Mouse (Mus musculus) urinary bladder, postnatal 0 days (tissue): Measurements from ENCODE around the gene Sgcd. TPM values are rescaled to one million over a fixed set of nuclear protein-coding genes. Genes with fewer than 3 reads are reported as not detected.

Source experiments
- polyA plus RNA-seq: library from polyadenylated mRNA; unstranded; fragments of >200 nt; fragmentation: Nextera tagmentation; extraction: Ambion mirVana; gene quantifications from 2 replicates; pipeline ENCODE4 v1.2.1, GENCODE M21; 2015

Gene Sgcd
- 5.4 and 5.5 TPM in 2 replicates for polyA plus RNA-seq

DNA sequence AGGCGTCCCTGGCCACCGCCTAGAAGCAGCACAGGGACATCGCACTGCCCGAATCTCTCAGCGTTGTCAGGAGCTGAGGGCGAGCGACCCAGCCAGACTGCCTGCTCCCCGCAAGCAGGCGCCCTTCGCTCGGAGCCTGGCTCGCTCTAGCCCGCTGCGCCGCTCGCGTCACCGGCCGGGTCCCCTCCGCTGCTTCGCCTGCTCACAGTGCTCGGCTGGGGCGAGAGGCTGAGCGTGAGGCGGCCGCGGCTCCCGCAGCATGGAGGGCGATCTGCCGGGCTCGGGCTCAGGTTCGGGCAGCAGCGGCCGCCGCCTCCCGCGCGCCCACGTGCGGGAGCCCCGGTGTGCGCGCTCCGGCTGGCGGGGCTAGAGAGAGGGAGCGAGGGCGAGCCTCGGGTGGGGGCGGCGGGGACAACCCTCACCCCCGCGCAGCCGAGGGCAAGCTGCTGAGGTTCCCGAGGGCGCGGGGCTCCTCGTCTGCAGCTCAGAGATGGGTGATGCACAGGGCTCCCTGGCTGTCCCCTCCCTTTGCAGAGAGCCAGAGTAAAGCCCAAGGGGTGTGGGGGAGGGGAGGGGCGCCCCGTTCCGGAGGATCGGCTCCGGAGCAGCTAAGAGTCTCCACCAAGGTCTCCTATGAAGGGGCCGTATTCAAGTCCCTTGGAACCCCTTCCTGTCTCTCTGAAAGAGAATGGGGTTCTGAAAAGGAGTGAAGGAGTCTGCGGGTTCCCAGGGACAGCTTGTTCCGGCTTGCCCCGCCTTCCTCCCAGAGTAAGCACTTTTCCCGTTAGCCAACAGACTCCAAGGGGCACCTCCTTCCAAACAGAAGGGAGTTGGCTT is at the start of gene Sgcd:
Gene Sgcd, minus strand, starts transcription at position 273 of the 837 bp plus-strand sequence.

